Mouse (Mus musculus): ENCODE measurements around the gene Ackr1.

- no peak for TF ChIP-seq CTCF (IDR thresholded peaks at IDR 0.05; ENCODE audit: insufficient read depth, low read depth, low read length)
- no peak for TF ChIP-seq POLR2A (IDR thresholded peaks at IDR 0.05; ENCODE audit: insufficient read depth, low read depth, low read length)
Measured at GRCm38 (mm10) chr1:173345112-173345511, 11.6 kb upstream of the Ackr1 start.
